Mouse (Mus musculus) brain, adult 2 months (tissue): ENCODE results near the gene Ahnak2.

Experiments
- DNase-seq: peaks from one replicate; pipeline ENCODE4 v3.0.0; 2011; ENCODE audit warnings: low read depth, low spot score

The Ahnak2 gene

GRCm38 (mm10) chr12:112734881-112735655 is 67.4 kb downstream of the Ahnak2 start:
- DNase-seq = no peak

GRCm38 (mm10) chr12:112734108-112734820 is 68.2 kb downstream of the Ahnak2 start:
- DNase-seq = no peak

GRCm38 (mm10) chr12:112732591-112732990 is 69.9 kb downstream of the Ahnak2 start:
- peak; percentile 88 for DNase-seq

- DNase-seq = no peak
These were observed 71.6 kb downstream of the Ahnak2 start for GRCm38 (mm10) chr12:112730808-112731207.

- no peak for DNase-seq
These were observed 74.7 kb downstream of the Ahnak2 start for GRCm38 (mm10) chr12:112727801-112728200.

GRCm38 (mm10) chr12:112724077-112724805 is 78.2 kb downstream of the Ahnak2 start:
- peak; percentile 88 for DNase-seq

- no peak for DNase-seq
These were observed 79.0 kb downstream of the Ahnak2 start for GRCm38 (mm10) chr12:112723445-112723844.

GRCm38 (mm10) chr12:112723028-112723330 is 79.5 kb downstream of the Ahnak2 start:
- DNase-seq = no peak

GRCm38 (mm10) chr12:112722240-112723027 is 80.0 kb downstream of the Ahnak2 start:
- DNase-seq = peak; percentile 79
